Mouse (Mus musculus): ENCODE data around the gene Wdr72.

Gene Wdr72

GRCm38 (mm10) chr9:74241292-74241691 is 131.1 kb downstream of the Wdr72 start:
- no peak for DNase-seq (ENCODE audit: low spot score)

GRCm38 (mm10) chr9:74248084-74248483 is 137.9 kb downstream of the Wdr72 start:
- DNase-seq (ENCODE audit: low spot score), result no peak

- DNase-seq (ENCODE audit: low spot score), result no peak
Measured at GRCm38 (mm10) chr9:74249486-74249885, 139.3 kb downstream of the Wdr72 start.

GRCm38 (mm10) chr9:74250522-74250921 is 140.4 kb downstream of the Wdr72 start:
- DNase-seq (ENCODE audit: low spot score), result no peak

GRCm38 (mm10) chr9:74258389-74258788 is 148.2 kb downstream of the Wdr72 start:
- no peak for DNase-seq (ENCODE audit: low spot score)

GRCm38 (mm10) chr9:74277752-74278385 is 167.7 kb downstream of the Wdr72 start:
- no peak for DNase-seq (ENCODE audit: low spot score)

- DNase-seq (ENCODE audit: low spot score), result no peak
Measured at GRCm38 (mm10) chr9:74282072-74282471, 171.9 kb downstream of the Wdr72 start.

GRCm38 (mm10) chr9:74286210-74286609 is 176.1 kb downstream of the Wdr72 start:
- DNase-seq (ENCODE audit: low spot score), result no peak

GRCm38 (mm10) chr9:74294479-74294878 is 184.3 kb downstream of the Wdr72 start:
- no peak for DNase-seq (ENCODE audit: low spot score)

- no peak for DNase-seq (ENCODE audit: low spot score)
Measured at GRCm38 (mm10) chr9:74318771-74319170, 208.6 kb downstream of the Wdr72 start.

GRCm38 (mm10) chr9:74324089-74324924 is 214.2 kb downstream of the Wdr72 start:
- no peak for DNase-seq (ENCODE audit: low spot score)

GRCm38 (mm10) chr9:74324925-74325295 is 214.8 kb downstream of the Wdr72 start:
- DNase-seq (ENCODE audit: low spot score), result no peak

- DNase-seq (ENCODE audit: low spot score), result no peak
Measured at GRCm38 (mm10) chr9:74325981-74326380, 215.8 kb downstream of the Wdr72 start.

GRCm38 (mm10) chr9:74328821-74329220 is 218.7 kb downstream of the Wdr72 start:
- DNase-seq (ENCODE audit: low spot score), result no peak

- DNase-seq (ENCODE audit: low spot score), result no peak
Measured at GRCm38 (mm10) chr9:74330706-74331495, 220.7 kb downstream of the Wdr72 start.

GRCm38 (mm10) chr9:74332321-74332720 is 222.2 kb downstream of the Wdr72 start:
- no peak for DNase-seq (ENCODE audit: low spot score)

All from spleen, adult 12 weeks (tissue).